Mouse (Mus musculus): Measurements from ENCODE around the gene Tars2. TPM values are rescaled to one million over a fixed set of nuclear protein-coding genes. Genes with fewer than 3 reads are reported as not detected.
"Not testable (repeated sequence)": the region's sequence is repeated elsewhere in the genome, so short reads cannot be mapped to it uniquely, and the experiment has no call there.

The Tars2 gene
- total RNA-seq (2021): 10 to 100 TPM; 39.9 to 40.0 TPM
- long read RNA-seq, experiment 1, transcript Tars2-201 (18 exons, 2,400 nt): major isoform, 31 of 49 reads
- long read RNA-seq, experiment 1, partial matches to known transcripts: 4 of 49 reads
- long read RNA-seq, experiment 1, other reads (novel, unspliced or antisense): 12 of 49 reads
- long read RNA-seq, experiment 2, transcript Tars2-201 (18 exons, 2,400 nt): major isoform, 28 of 61 reads
- long read RNA-seq, experiment 2, partial matches to known transcripts: 11 of 61 reads
- long read RNA-seq, experiment 2, other reads (novel, unspliced or antisense): 22 of 61 reads

- DNase-seq (ENCODE audit: low spot score in 2 of 2): no peak
These were observed at the start of gene Tars2 for GRCm38 (mm10) chr3:95760106-95760505. Gene Tars2, minus strand, starts transcription at chr3:95760206.

- DNase-seq (ENCODE audit: low spot score in 2 of 2): no peak
These were observed 48.4 kb upstream of the Tars2 start for GRCm38 (mm10) chr3:95808384-95808783.

- not testable (repeated sequence) for DNase-seq (ENCODE audit: low spot score in 2 of 2)
These were observed 47.6 kb upstream of the Tars2 start for GRCm38 (mm10) chr3:95807630-95808029.

GRCm38 (mm10) chr3:95806677-95807076, 46.7 kb upstream of the Tars2 start:
- DNase-seq (ENCODE audit: low spot score in 2 of 2): no peak

- DNase-seq (ENCODE audit: low spot score in 2 of 2): no peak
These were observed 43.8 kb upstream of the Tars2 start for GRCm38 (mm10) chr3:95803851-95804250.

GRCm38 (mm10) chr3:95798756-95799155, 38.8 kb upstream of the Tars2 start:
- DNase-seq (ENCODE audit: low spot score in 2 of 2): no peak

- DNase-seq (ENCODE audit: low spot score in 2 of 2): no peak
These were observed 34.3 kb upstream of the Tars2 start for GRCm38 (mm10) chr3:95794299-95794698.

GRCm38 (mm10) chr3:95793662-95794061, 33.7 kb upstream of the Tars2 start:
- no peak for DNase-seq (ENCODE audit: low spot score in 2 of 2)

- no peak for DNase-seq (ENCODE audit: low spot score in 2 of 2)
These were observed 25.5 kb upstream of the Tars2 start for GRCm38 (mm10) chr3:95785501-95785900.

GRCm38 (mm10) chr3:95771985-95772384, 12.0 kb upstream of the Tars2 start:
- DNase-seq (ENCODE audit: low spot score in 2 of 2): no peak

GRCm38 (mm10) chr3:95765534-95765933, 5.5 kb upstream of the Tars2 start:
- no peak for DNase-seq (ENCODE audit: low spot score in 2 of 2)

GRCm38 (mm10) chr3:95763811-95764210, 3.8 kb upstream of the Tars2 start:
- DNase-seq (ENCODE audit: low spot score in 2 of 2): no peak

- DNase-seq (ENCODE audit: low spot score in 2 of 2): no peak
These were observed 3.0 kb upstream of the Tars2 start for GRCm38 (mm10) chr3:95762961-95763360.

- DNase-seq (ENCODE audit: low spot score in 2 of 2): no peak
These were observed 1.8 kb upstream of the Tars2 start for GRCm38 (mm10) chr3:95761771-95762170.

- no peak for DNase-seq (ENCODE audit: low spot score in 2 of 2)
These were observed 650 bp upstream of the Tars2 start for GRCm38 (mm10) chr3:95760656-95761055.

GRCm38 (mm10) chr3:95758467-95759218, 1.4 kb downstream of the Tars2 start:
- DNase-seq (ENCODE audit: low spot score in 2 of 2): no peak

GRCm38 (mm10) chr3:95756808-95757207, 3.2 kb downstream of the Tars2 start:
- no peak for DNase-seq (ENCODE audit: low spot score in 2 of 2)

GRCm38 (mm10) chr3:95754345-95755206, 5.4 kb downstream of the Tars2 start:
- DNase-seq (ENCODE audit: low spot score in 2 of 2): peak; percentile 94 to 97

- DNase-seq (ENCODE audit: low spot score in 2 of 2): no peak
These were observed 7.1 kb downstream of the Tars2 start for GRCm38 (mm10) chr3:95752935-95753334.

GRCm38 (mm10) chr3:95740406-95740805, 19.6 kb downstream of the Tars2 start:
- DNase-seq (ENCODE audit: low spot score in 2 of 2): no peak

GRCm38 (mm10) chr3:95739353-95740104, 20.5 kb downstream of the Tars2 start, which contains the start of gene Ecm1:
Gene Ecm1, minus strand, starts transcription at chr3:95739569.
- DNase-seq (ENCODE audit: low spot score in 2 of 2): no peak

Measured in layer of hippocampus, postnatal 14 days (tissue).